Mouse (Mus musculus) megakaryocyte, embryonic 14.5 days (primary cell): ENCODE results near the gene Camk1. TPM values are rescaled to one million over a fixed set of nuclear protein-coding genes. Genes with fewer than 3 reads are reported as not detected.

Source experiments
- H3K27me3 ChIP-seq: replicated peaks from 2 replicates; pipeline ENCODE3; 2012; ENCODE audit warnings: inconsistent platforms
- H3K36me3 ChIP-seq: replicated peaks from 2 replicates; pipeline ENCODE3; 2012; ENCODE audit warnings: low read length, inconsistent platforms, mixed read lengths
- H3K4me1 ChIP-seq: 2 replicates; pipeline ENCODE4 v1.6.1; 2012; ENCODE audit warnings: inconsistent platforms
- H3K4me3 ChIP-seq: replicated peaks from 2 replicates; pipeline ENCODE3; 2012; ENCODE audit warnings: moderate library complexity, mild to moderate bottlenecking, inconsistent platforms
- H3K9me3 ChIP-seq: 2 replicates; pipeline ENCODE4 v1.6.1; 2012; ENCODE audit warnings: inconsistent platforms
- FLI1 ChIP-seq: IDR thresholded peaks from 2 replicates; pipeline ENCODE4 v1.6.1; 2012; ENCODE audit warnings: low read length, inconsistent platforms, mixed read lengths
- GATA1 ChIP-seq: IDR thresholded peaks from 3 replicates; pipeline ENCODE4 v1.6.1; 2012; ENCODE audit warnings: mixed read lengths, low read length, inconsistent platforms, borderline replicate concordance
- polyA plus RNA-seq: library from polyadenylated mRNA; stranded (reverse); fragments of >175 nt; gene quantifications from 2 replicates; pipeline ENCODE4 v1.2.3, GENCODE M21; 2012; ENCODE audit warnings: low replicate concordance; ENCODE audit not compliant: insufficient read depth

The Camk1 gene
- polyA plus RNA-seq, 1 experiment, result 31.4 TPM

GRCm38 (mm10) chr6:113307481-113308121, 36.2 kb downstream of the Camk1 start:
- H3K36me3 ChIP-seq, result peaks cover 36% of the 10 kb centered on the region
- H3K4me3 ChIP-seq, result peak overlapping the region; percentile 97
- TF ChIP-seq FLI1 (no peak), GATA1 (no peak)

GRCm38 (mm10) chr6:113306986-113307349, 36.8 kb downstream of the Camk1 start, which contains the start of gene Brpf1:
Gene Brpf1, plus strand, starts transcription at chr6:113307137.
- Histone ChIP-seq H3K9me3 (no peaks in the 10 kb centered on the region), H3K4me3 (peak within 1 kb of the TSS; percentile 97), H3K27me3 (no peaks in the 10 kb centered on the region), H3K4me1 (peaks cover 63% of the 10 kb centered on the region), H3K36me3 (peaks cover 30% of the 10 kb centered on the region)
- TF ChIP-seq GATA1, result no peak
- TF ChIP-seq FLI1, result no peak

More at GRCm38 (mm10) chr6:113307481-113308121, 36.2 kb downstream of the Camk1 start:
- Histone ChIP-seq H3K27me3 (no peaks in the 10 kb centered on the region), H3K9me3 (no peaks in the 10 kb centered on the region), H3K4me1 (peaks cover 63% of the 10 kb centered on the region)

GRCm38 (mm10) chr6:113306322-113306985, 37.3 kb downstream of the Camk1 start:
- H3K4me1 ChIP-seq, result peaks cover 68% of the 10 kb centered on the region
- peaks cover 24% of the 10 kb centered on the region for H3K36me3 ChIP-seq
- TF ChIP-seq GATA1 (no peak), FLI1 (peak; percentile 15; the same call in 1 of the 2 replicates)

GRCm38 (mm10) chr6:113302258-113302657, 41.5 kb downstream of the Camk1 start:
- Histone ChIP-seq H3K4me3 (no peak overlapping the region), H3K4me1 (peaks cover 45% of the 10 kb centered on the region), H3K27me3 (peaks cover 2% of the 10 kb centered on the region), H3K9me3 (no peaks in the 10 kb centered on the region), H3K36me3 (no peaks in the 10 kb centered on the region)
- no peak for TF ChIP-seq FLI1
- TF ChIP-seq GATA1, result no peak

More at GRCm38 (mm10) chr6:113306322-113306985, 37.3 kb downstream of the Camk1 start:
- H3K9me3 ChIP-seq, result no peaks in the 10 kb centered on the region
- peak overlapping the region; percentile 97 for H3K4me3 ChIP-seq
- no peaks in the 10 kb centered on the region for H3K27me3 ChIP-seq

- no peak for TF ChIP-seq GATA1
- no peak for TF ChIP-seq FLI1
- Histone ChIP-seq H3K4me1 (peaks cover 51% of the 10 kb centered on the region), H3K36me3 (no peaks in the 10 kb centered on the region), H3K9me3 (no peaks in the 10 kb centered on the region), H3K4me3 (no peak overlapping the region), H3K27me3 (peaks cover 2% of the 10 kb centered on the region)
These were observed 42.4 kb downstream of the Camk1 start for GRCm38 (mm10) chr6:113301350-113301749.

GRCm38 (mm10) chr6:113296639-113297038, 47.1 kb downstream of the Camk1 start:
- H3K4me3 ChIP-seq, result no peak overlapping the region
- no peaks in the 10 kb centered on the region for H3K9me3 ChIP-seq
- H3K36me3 ChIP-seq, result no peaks in the 10 kb centered on the region
- peaks cover 13% of the 10 kb centered on the region for H3K27me3 ChIP-seq
- no peak for TF ChIP-seq GATA1
- peaks cover 28% of the 10 kb centered on the region for H3K4me1 ChIP-seq

- Histone ChIP-seq H3K4me3 (no peak overlapping the region), H3K4me1 (peaks cover 22% of the 10 kb centered on the region), H3K36me3 (no peaks in the 10 kb centered on the region), H3K9me3 (no peaks in the 10 kb centered on the region), H3K27me3 (peaks cover 14% of the 10 kb centered on the region)
- TF ChIP-seq FLI1 (no peak), GATA1 (no peak)
These were observed 47.7 kb downstream of the Camk1 start for GRCm38 (mm10) chr6:113296046-113296445.

- no peak overlapping the region for H3K4me3 ChIP-seq
- H3K36me3 ChIP-seq, result no peaks in the 10 kb centered on the region
- H3K4me1 ChIP-seq, result peaks cover 17% of the 10 kb centered on the region
- no peaks in the 10 kb centered on the region for H3K9me3 ChIP-seq
- peaks cover 24% of the 10 kb centered on the region for H3K27me3 ChIP-seq
- TF ChIP-seq GATA1 (no peak), FLI1 (no peak)
These were observed 50.8 kb downstream of the Camk1 start for GRCm38 (mm10) chr6:113292938-113293337.

- Histone ChIP-seq H3K9me3 (no peaks in the 10 kb centered on the region), H3K4me3 (no peak overlapping the region), H3K27me3 (peaks cover 36% of the 10 kb centered on the region), H3K4me1 (peaks cover 21% of the 10 kb centered on the region), H3K36me3 (no peaks in the 10 kb centered on the region)
- TF ChIP-seq GATA1, result no peak
- no peak for TF ChIP-seq FLI1
These were observed 53.4 kb downstream of the Camk1 start for GRCm38 (mm10) chr6:113290346-113290745.

- Histone ChIP-seq H3K36me3 (no peaks in the 10 kb centered on the region), H3K27me3 (peaks cover 39% of the 10 kb centered on the region), H3K4me3 (no peak overlapping the region), H3K9me3 (no peaks in the 10 kb centered on the region), H3K4me1 (peaks cover 21% of the 10 kb centered on the region)
- no peak for TF ChIP-seq FLI1
These were observed 54.4 kb downstream of the Camk1 start for GRCm38 (mm10) chr6:113289346-113289745.
